Mouse (Mus musculus): ENCODE data around the gene Gpkow. TPM values are rescaled to one million over a fixed set of nuclear protein-coding genes. Genes with fewer than 3 reads are reported as not detected.
A peak's percentile ranks its signal among the peaks of the same experiment; 100 is the strongest.
"Not testable (repeated sequence)": the region's sequence is repeated elsewhere in the genome, so short reads cannot be mapped to it uniquely, and the experiment has no call there.

Gpkow gene
- total RNA-seq, 4 experiments from 2014 or later = 57.1 to 76.9 (median 64.6) TPM

GRCm38 (mm10) chrX:7750432-7751116, 53.6 kb downstream of the Gpkow start, which contains the start of gene Ccdc120:
Gene Ccdc120, minus strand, starts transcription at chrX:7750905.
- DNase-seq = peak; percentile 45

GRCm38 (mm10) chrX:7753627-7754026, 56.7 kb downstream of the Gpkow start:
- not testable (repeated sequence) for DNase-seq

Other genes with a start within 250 kb of the Gpkow start
- not detected for gene Foxp3, start 123.5 kb upstream of the Gpkow start, total RNA-seq (2022)
- 10 to 100 TPM in 1 of 4 experiments, 1 to 10 TPM in 3; 4.1 to 10.3 (median 5.8) TPM for gene Ppp1r3f, start 122.8 kb upstream of the Gpkow start, total RNA-seq (2022)
- gene Ccdc22, start 91.6 kb upstream of the Gpkow start, total RNA-seq (2022) = 10 to 100 TPM; 22.4 to 30.0 (median 27.1) TPM
- gene Cacna1f, start 90.0 kb upstream of the Gpkow start, total RNA-seq (2022) = not detected
- 100 to 1,000 TPM in 1 of 4 experiments, 10 to 100 TPM in 3; 71.5 to 122 (median 80.3) TPM for gene Syp, start 58.7 kb upstream of the Gpkow start, total RNA-seq (2022)
- gene Prickle3, start 39.9 kb upstream of the Gpkow start, total RNA-seq (2022) = 10 to 100 TPM in 3 of 4 experiments, 1 to 10 TPM in 1; 9.6 to 14.5 (median 12.8) TPM
- 10 to 100 TPM; 57.7 to 99.2 (median 78.7) TPM for gene Plp2, start 25.7 kb upstream of the Gpkow start, total RNA-seq (2022)
- under 1 TPM; 0.31 to 0.67 (median 0.45) TPM for gene Magix, start 15.9 kb upstream of the Gpkow start, total RNA-seq (2022)
- gene Wdr45, start 17.2 kb downstream of the Gpkow start, total RNA-seq (2022) = 10 to 100 TPM; 68.5 to 92.2 (median 76.2) TPM
- not detected for gene Gm45208, start 25.1 kb downstream of the Gpkow start, total RNA-seq (2022)
- 10 to 100 TPM; 14.4 to 18.2 (median 15.7) TPM for gene Praf2, start 31.3 kb downstream of the Gpkow start, total RNA-seq (2022)
- gene Ccdc120, start 53.8 kb downstream of the Gpkow start, total RNA-seq (2022) = 1 to 10 TPM; 4.7 to 7.3 (median 5.4) TPM
- 10 to 100 TPM; 36.1 to 53.1 (median 44.9) TPM for gene Tfe3, start 65.4 kb downstream of the Gpkow start, total RNA-seq (2022)
- gene Gripap1, start 92.6 kb downstream of the Gpkow start, total RNA-seq (2022) = 10 to 100 TPM; 43.8 to 71.8 (median 60.5) TPM
- gene Kcnd1, start 125.2 kb downstream of the Gpkow start, total RNA-seq (2022) = 1 to 10 TPM in 3 of 4 experiments, under 1 TPM in 1; 0.81 to 2.1 (median 1.6) TPM
- 10 to 100 TPM; 62.6 to 72.7 (median 69.4) TPM for gene Otud5, start 144.2 kb downstream of the Gpkow start, total RNA-seq (2022)
- gene Pim2, start 181.1 kb downstream of the Gpkow start, total RNA-seq (2022) = 10 to 100 TPM; 10.6 to 12.3 (median 12.2) TPM
- 10 to 100 TPM; 44.4 to 53.4 (median 51.2) TPM for gene Slc35a2, start 186.9 kb downstream of the Gpkow start, total RNA-seq (2022)
- gene Pqbp1, start 202.1 kb downstream of the Gpkow start, total RNA-seq (2022) = 100 to 1,000 TPM in 3 of 4 experiments, 10 to 100 TPM in 1; 96.2 to 130 (median 106) TPM
- gene Timm17b, start 202.2 kb downstream of the Gpkow start, total RNA-seq (2022) = 100 to 1,000 TPM; 110 to 134 (median 131) TPM
- not detected for gene Gm10491, start 210.7 kb downstream of the Gpkow start, total RNA-seq (2022)
- gene Gm10490, start 212.4 kb downstream of the Gpkow start, total RNA-seq (2022) = not detected
- 10 to 100 TPM; 47.2 to 84.3 (median 72.8) TPM for gene Pcsk1n, start 222.7 kb downstream of the Gpkow start, total RNA-seq (2022)
- gene Eras, start 231.5 kb downstream of the Gpkow start, total RNA-seq (2022) = not detected

Measured in adrenal gland, adult 8-10 months (tissue).